Mouse (Mus musculus) thymus, adult 2 months (tissue): ENCODE results near the gene 3425401B19Rik. TPM values are rescaled to one million over a fixed set of nuclear protein-coding genes. Genes with fewer than 3 reads are reported as not detected.

Source experiments
- DNase-seq: peaks from one replicate; pipeline ENCODE4 v3.0.0; 2021
- H3K27ac ChIP-seq: fragments of 200-500 bp; 2 replicates; pipeline ENCODE4 v1.5.1; 2012; ENCODE audit warnings: low read length, control low read depth; ENCODE audit not compliant: control insufficient read depth, insufficient read depth
- H3K27me3 ChIP-seq: fragments of 200-500 bp; 2 replicates; pipeline ENCODE4 v1.6.1; 2012; ENCODE audit warnings: mild to moderate bottlenecking, low read length, moderate library complexity, mixed read lengths; ENCODE audit not compliant: control insufficient read depth, insufficient read depth
- H3K36me3 ChIP-seq: fragments of 200-500 bp; 2 replicates; pipeline ENCODE4 v1.6.1; 2012; ENCODE audit warnings: mild to moderate bottlenecking, low read length, moderate library complexity; ENCODE audit not compliant: control insufficient read depth, insufficient read depth
- H3K4me1 ChIP-seq: fragments of 200-500 bp; replicated peaks from 2 replicates; pipeline ENCODE4 v1.6.1; 2012; ENCODE audit warnings: low read length; ENCODE audit not compliant: control insufficient read depth, insufficient read depth
- H3K4me3 ChIP-seq: fragments of 200-500 bp; 2 replicates; pipeline ENCODE4 v1.5.1; 2012; ENCODE audit warnings: mild to moderate bottlenecking, low read length, control low read depth, moderate library complexity; ENCODE audit not compliant: control insufficient read depth, insufficient read depth
- CTCF ChIP-seq: fragments of 200-500 bp; IDR thresholded peaks from 2 replicates; pipeline ENCODE4 v1.5.1; 2012; ENCODE audit warnings: mild to moderate bottlenecking, control low read depth, low read length, moderate library complexity, borderline replicate concordance; ENCODE audit not compliant: control insufficient read depth, poor library complexity, insufficient read depth; ENCODE audit errors: extremely low read depth
- POLR2A ChIP-seq: fragments of 200-500 bp; IDR thresholded peaks from 2 replicates; pipeline ENCODE4 v1.6.1; 2012; ENCODE audit warnings: mild to moderate bottlenecking, low read length, control low read depth, moderate library complexity; ENCODE audit not compliant: control insufficient read depth, poor library complexity, insufficient read depth; ENCODE audit errors: extremely low read depth
- WGBS: fragments of 180-500 bp; shearing (Covaris S2); methylation state at CpG from one replicate; pipeline ENCODE4 v1.1.7; 2018; 5-methylcytosine and 5-hydroxymethylcytosine counted together
- polyA plus RNA-seq: library from polyadenylated mRNA; depleted of rRNA; stranded (reverse); fragments of >200 nt; gene quantifications from 2 replicates; pipeline ENCODE4 v1.2.3, GENCODE M21; 2012

The 3425401B19Rik gene
- polyA plus RNA-seq, 1 experiment: 0.81 TPM

DNA sequence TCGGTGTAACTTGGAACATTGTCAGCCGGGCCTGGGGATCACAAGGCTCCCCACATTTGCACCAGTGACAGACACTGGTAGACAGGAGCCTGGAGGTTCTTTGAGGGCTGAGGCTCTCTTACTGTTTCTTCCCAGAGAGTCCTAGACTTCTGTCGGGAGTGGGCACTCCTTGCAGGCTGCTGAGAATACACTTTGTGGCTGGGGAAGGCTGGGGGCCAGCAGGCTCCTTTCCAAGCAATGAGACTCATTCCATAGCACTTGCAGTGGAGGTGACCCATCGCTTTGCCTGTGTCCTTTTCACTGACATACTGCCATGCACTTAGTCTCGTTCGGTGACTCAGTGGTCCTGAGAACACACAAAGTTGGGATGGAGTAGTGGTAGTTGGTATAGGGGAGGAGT lies 30.0 kb upstream of the 3425401B19Rik start:
- no peak for TF ChIP-seq POLR2A
- no peak for TF ChIP-seq CTCF
- Histone ChIP-seq H3K27ac (no peak overlapping the region), H3K4me1 (peaks cover 5% of the 10 kb centered on the region), H3K36me3 (no peaks in the 10 kb centered on the region), H3K27me3 (no peaks in the 10 kb centered on the region), H3K4me3 (no peak overlapping the region)
- 91% methylated on average over 6 of the region's 6 CpGs for WGBS
- no peak for DNase-seq

DNA sequence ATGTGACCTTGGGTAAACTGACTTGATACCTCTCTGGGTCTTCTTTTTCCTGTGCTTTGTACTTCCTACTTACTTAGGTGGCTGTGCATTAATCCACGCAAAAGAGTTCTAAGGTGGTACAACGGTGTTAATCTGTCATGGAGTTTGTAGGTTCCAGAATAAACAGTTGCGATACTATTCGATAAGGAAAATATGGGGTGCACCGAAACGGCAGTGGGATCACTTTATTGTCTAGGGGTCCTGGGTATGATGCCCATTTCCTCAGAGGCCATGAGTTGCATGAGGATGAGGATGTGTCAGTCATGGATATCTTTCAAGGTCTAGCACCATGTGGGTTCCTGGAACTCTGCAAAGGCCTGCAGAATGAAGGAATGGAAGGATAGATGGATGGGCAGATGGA lies 24.8 kb upstream of the 3425401B19Rik start:
- no peaks in the 10 kb centered on the region for H3K4me1 ChIP-seq
- WGBS: 95% methylated on average over 6 of the region's 6 CpGs
- H3K36me3 ChIP-seq: no peaks in the 10 kb centered on the region
- DNase-seq: no peak
- H3K4me3 ChIP-seq: no peak overlapping the region
- H3K27me3 ChIP-seq: no peaks in the 10 kb centered on the region
- no peak for TF ChIP-seq CTCF
- no peak for TF ChIP-seq POLR2A
- H3K27ac ChIP-seq: no peak overlapping the region

DNA sequence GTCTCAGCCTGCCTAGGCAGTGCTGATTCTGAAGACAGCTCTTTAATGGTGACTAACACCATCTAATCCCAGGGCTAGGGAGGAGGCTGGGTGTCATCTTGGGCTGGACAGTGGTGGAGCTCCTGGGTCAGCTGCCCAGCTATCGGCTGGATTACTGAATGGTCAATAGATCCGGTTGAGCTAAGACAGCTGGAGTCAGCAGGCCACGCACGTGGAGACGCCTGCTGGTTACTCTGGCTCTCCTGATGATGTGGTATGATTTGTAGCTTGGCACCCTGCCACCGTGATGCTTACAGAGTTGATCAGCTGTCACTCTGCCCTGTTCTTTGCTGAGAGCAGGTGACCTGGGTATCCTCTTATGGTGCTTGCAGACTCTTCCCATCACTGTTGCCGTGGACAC lies 23.7 kb upstream of the 3425401B19Rik start:
- no peaks in the 10 kb centered on the region for H3K4me1 ChIP-seq
- DNase-seq: no peak
- no peaks in the 10 kb centered on the region for H3K27me3 ChIP-seq
- no peak overlapping the region for H3K27ac ChIP-seq
- 79% methylated on average over 7 of the region's 7 CpGs for WGBS
- no peaks in the 10 kb centered on the region for H3K36me3 ChIP-seq
- no peak overlapping the region for H3K4me3 ChIP-seq
- TF ChIP-seq POLR2A (no peak), CTCF (no peak)

DNA sequence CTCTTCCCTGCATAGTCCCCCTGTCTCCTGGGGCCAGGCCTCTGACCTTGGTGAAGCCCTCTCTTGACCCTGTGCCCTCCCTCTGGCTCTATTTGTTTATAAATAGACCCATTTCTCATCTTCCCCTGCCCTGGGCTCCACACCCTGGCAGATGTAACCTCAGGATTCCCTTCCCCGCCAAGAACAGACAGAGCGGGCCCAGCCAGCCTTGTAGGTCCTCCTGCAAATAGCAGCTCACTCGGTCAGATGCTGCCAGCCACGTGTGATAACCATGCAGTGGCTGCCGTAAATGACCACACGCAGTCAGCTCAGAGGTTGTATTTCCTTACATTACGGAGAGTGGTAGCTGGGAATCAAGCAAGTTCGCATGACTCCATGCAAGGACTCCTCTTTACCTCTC lies 22.8 kb upstream of the 3425401B19Rik start:
- TF ChIP-seq CTCF (no peak), POLR2A (no peak)
- H3K27me3 ChIP-seq: no peaks in the 10 kb centered on the region
- no peaks in the 10 kb centered on the region for H3K36me3 ChIP-seq
- H3K4me1 ChIP-seq: no peaks in the 10 kb centered on the region
- no peak for DNase-seq
- H3K4me3 ChIP-seq: no peak overlapping the region
- 86% methylated on average over 8 of the region's 8 CpGs for WGBS
- H3K27ac ChIP-seq: no peak overlapping the region

DNA sequence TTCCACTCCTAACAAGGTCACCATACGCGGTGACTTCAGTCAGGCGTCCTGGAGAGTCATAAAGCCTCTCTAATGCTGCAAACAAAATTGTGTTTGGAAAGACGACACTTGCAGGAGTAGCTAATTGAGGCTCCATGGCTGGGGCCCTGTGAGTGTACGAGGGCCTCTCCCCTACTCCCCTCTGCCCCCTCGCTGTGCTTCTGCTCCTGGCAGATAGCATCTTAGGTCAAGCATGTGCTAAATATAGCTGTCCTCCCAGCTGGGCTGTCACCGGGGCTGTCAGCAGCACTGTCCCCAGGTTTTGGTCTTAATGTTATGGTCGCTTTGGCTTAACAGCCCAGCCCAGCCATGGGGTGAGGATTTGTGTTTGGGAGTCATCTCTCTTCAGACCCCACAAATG lies 15.9 kb upstream of the 3425401B19Rik start:
- no peaks in the 10 kb centered on the region for H3K36me3 ChIP-seq
- no peak for DNase-seq
- WGBS: 58% methylated on average over 8 of the region's 8 CpGs
- no peaks in the 10 kb centered on the region for H3K4me1 ChIP-seq
- H3K27ac ChIP-seq: no peak overlapping the region
- no peak overlapping the region for H3K4me3 ChIP-seq
- H3K27me3 ChIP-seq: no peaks in the 10 kb centered on the region
- no peak for TF ChIP-seq CTCF

DNA sequence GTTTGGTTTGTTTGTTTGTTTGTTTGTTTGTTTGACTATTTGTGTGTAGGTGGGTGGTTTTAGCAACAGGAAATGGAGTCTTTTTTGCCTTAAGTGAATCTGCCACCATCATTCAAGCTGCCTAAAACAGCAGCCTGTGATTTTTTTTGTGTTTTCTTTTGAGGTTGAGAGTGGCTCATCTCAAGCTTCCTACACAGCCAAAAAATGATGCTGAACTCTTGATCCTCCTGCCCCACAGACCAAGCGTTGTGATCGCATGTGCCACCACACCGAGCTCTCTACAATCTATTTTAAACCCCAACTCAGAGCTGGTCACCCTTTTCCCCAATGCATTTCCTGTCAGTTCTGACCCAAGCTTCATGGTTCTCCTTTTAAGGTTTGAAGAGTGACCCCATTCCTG lies 13.5 kb upstream of the 3425401B19Rik start:
- no peak for TF ChIP-seq POLR2A
- no peak for TF ChIP-seq CTCF
- WGBS: 21% methylated on average over 3 of the region's 3 CpGs
- no peaks in the 10 kb centered on the region for H3K27me3 ChIP-seq
- H3K4me1 ChIP-seq: no peaks in the 10 kb centered on the region
- no peaks in the 10 kb centered on the region for H3K36me3 ChIP-seq
- no peak overlapping the region for H3K4me3 ChIP-seq
- H3K27ac ChIP-seq: no peak overlapping the region
- DNase-seq: no peak

DNA sequence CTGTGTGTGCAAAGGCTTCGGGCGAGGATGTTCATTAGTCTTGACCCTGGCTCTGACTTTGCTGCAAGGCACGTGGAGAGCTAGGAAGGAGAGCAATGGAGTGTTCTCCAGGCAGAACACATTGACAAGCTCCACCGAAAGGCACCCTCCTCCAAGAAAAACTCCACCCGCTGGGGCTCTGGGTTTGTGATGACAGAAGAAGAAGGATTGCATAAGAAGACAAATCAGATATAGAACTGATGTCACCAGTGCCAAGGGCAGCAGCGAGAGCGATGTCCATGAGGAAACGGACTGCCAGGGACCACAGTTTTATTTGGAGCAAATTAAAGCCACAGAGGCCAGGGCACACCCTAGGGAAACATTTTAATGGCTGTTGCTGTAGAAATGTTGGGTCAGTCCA lies 12.7 kb upstream of the 3425401B19Rik start:
- H3K4me3 ChIP-seq: no peak overlapping the region
- WGBS: 90% methylated on average over 8 of the region's 8 CpGs
- no peak for DNase-seq

More for the DNA sequence above, 12.7 kb upstream of the 3425401B19Rik start:
- no peak overlapping the region for H3K27ac ChIP-seq
- TF ChIP-seq CTCF: no peak
- no peak for TF ChIP-seq POLR2A
- H3K27me3 ChIP-seq: no peaks in the 10 kb centered on the region
- H3K36me3 ChIP-seq: no peaks in the 10 kb centered on the region
- H3K4me1 ChIP-seq: no peaks in the 10 kb centered on the region
